In genomic region chr11:61447296-61447695, GRCm38 (mm10) we compare ENCODE assay signal across 17 mouse cellular contexts. TPM values are rescaled to one million over a fixed set of nuclear protein-coding genes. Genes with fewer than 3 reads are reported as not detected.
DNase-seq lines count a peak whose midpoint lies in the region; TF ChIP-seq lines count a peak whose summit lies in the region.
"Had no signal": no experiment of that assay in that cellular context is flagged by ENCODE, and none has a peak within 500 bp of the region (broad histone marks: within the 10 kb centered on the region; RNA-seq: fewer than 3 reads in every experiment).

No protein-coding gene starts in this region.

- in situ Hi-C loops in ES-E14 (cut with MboI; ENCODE audit: low sequenced_read_pairs in 2 of 2, unreplicated experiment in 2 of 2), result no loop called here

- H3K9me3 ChIP-seq in ES-E14 (ENCODE audit: control insufficient read depth, insufficient read depth, low read depth, low read length), result no peaks in the 10 kb centered on the region
- H3K9me3 ChIP-seq: heart, embryonic 15.5 days; neural tube, embryonic 15.5 days; stomach, embryonic 15.5 days had no signal

- H3K4me1 ChIP-seq in ES-E14 (ENCODE audit: control insufficient read depth in 2 of 2, insufficient read depth in 2 of 2, low read length in 2 of 2, poor library complexity in 1 of 2), result peaks cover 5 to 10% of the 10 kb centered on the region in 2 experiments; a peak in 1 of 4 replicates

- H3K36me3 ChIP-seq in ES-E14 (ENCODE audit: control insufficient read depth, insufficient read depth, low read length, poor library complexity, severe bottlenecking), result no peaks in the 10 kb centered on the region
- H3K36me3 ChIP-seq: heart, embryonic 15.5 days; neural tube, embryonic 15.5 days; stomach, embryonic 15.5 days had no signal

- TF ChIP-seq CTCF in layer of hippocampus, adult 2 months (conservative IDR thresholded peaks at IDR 0.05), result no peak

- no peak overlapping the region for H3K4me3 ChIP-seq in layer of hippocampus, adult 2 months
- H3K4me3 ChIP-seq in ES-E14 (ENCODE audit: insufficient read depth in 1 of 2, low read depth in 1 of 2, low read length in 2 of 2, poor library complexity in 1 of 2, severe bottlenecking in 1 of 2), result no peak overlapping the region
- H3K4me3 ChIP-seq: heart, embryonic 15.5 days; neural tube, embryonic 15.5 days; stomach, embryonic 15.5 days had no signal

- peak; percentile 52 to 56 for DNase-seq in cerebellum, postnatal 10 days
- DNase-seq in cerebellum, adult 18-20 months, result no peak
- no peak for DNase-seq in layer of hippocampus, adult 2 months (ENCODE audit: low spot score in 2 of 2)
- DNase-seq in layer of hippocampus, postnatal 10 days (ENCODE audit: low spot score in 2 of 2), result no peak
- peak; percentile 11 for DNase-seq in ES-E14 (ENCODE audit: low read depth, low spot score)
- DNase-seq in gastrocnemius, postnatal 25 days, result peak; percentile 39
- no peak for DNase-seq in adrenal gland, adult (ENCODE audit: inconsistent age in 2 of 2, low spot score in 1 of 2)
- no peak for DNase-seq in lung, postnatal 4 days
- DNase-seq: adrenal gland, adult 8-10 months; kidney, postnatal 4 days; liver, postnatal 0 days; right cerebral cortex, postnatal 14 days had no signal

- H3K27ac ChIP-seq in layer of hippocampus, adult 2 months, result peak overlapping the region; percentile 97
- H3K27ac ChIP-seq in ES-E14 (ENCODE audit: insufficient read depth, low read depth, low read length, poor library complexity, severe bottlenecking), result no peak overlapping the region
- H3K27ac ChIP-seq: heart, embryonic 15.5 days; neural tube, embryonic 15.5 days had no signal

- no peak overlapping the region for H3K9ac ChIP-seq in ES-E14 (ENCODE audit: insufficient read depth, low read depth, low read length, poor library complexity, severe bottlenecking)
- H3K9ac ChIP-seq: heart, embryonic 15.5 days; liver, postnatal 0 days; neural tube, embryonic 15.5 days; stomach, embryonic 15.5 days had no signal

TF ChIP-seq in ES-E14, 5 proteins besides CTCF, POLR2A, EP300 and RAD21:
- TF ChIP-seq CHD2 (IDR thresholded peaks at IDR 0.05; ENCODE audit: low read depth, low read length), result no peak
- TF ChIP-seq MAFK (IDR thresholded peaks at IDR 0.05; ENCODE audit: insufficient read depth, low read depth, low read length), result no peak
- TF ChIP-seq HCFC1 (IDR thresholded peaks at IDR 0.05; ENCODE audit: borderline replicate concordance, insufficient read depth, low read length), result no peak
- TF ChIP-seq ZC3H11A (IDR thresholded peaks at IDR 0.05; ENCODE audit: borderline replicate concordance, low read depth, low read length), result no peak
- no peak for TF ChIP-seq ZNF384 (IDR thresholded peaks at IDR 0.05; ENCODE audit: low read depth, low read length)

RNA-seq across cellular contexts. Expression of gene Rnf112, which starts 6.6 kb away (rescaled TPM):
- 100 to 1,000 TPM; 543 to 554 TPM for total RNA-seq in layer of hippocampus, adult 2 months (2021)
- total RNA-seq in layer of hippocampus, postnatal 10 days (2021), result 100 to 1,000 TPM; 201 to 230 TPM
- total RNA-seq in ES-E14 (2012; rRNA removed), result 0.58 and 1.2 TPM in 2 replicates
- under 1 TPM; 0.21 to 0.33 TPM for total RNA-seq in gastrocnemius, postnatal 25 days (2021)
- total RNA-seq: common myeloid progenitor, adult 5-6 weeks; liver, adult 2 months had no signal

RNA-seq across cellular contexts. Expression of gene Mfap4, which starts 37.9 kb away (rescaled TPM):
- total RNA-seq in layer of hippocampus, adult 2 months (2021), result 1 to 10 TPM; 4.8 to 5.0 TPM
- 10 to 100 TPM; 10.6 to 11.2 TPM for total RNA-seq in layer of hippocampus, postnatal 10 days (2021)
- 2.5 and 2.9 TPM in 2 replicates for total RNA-seq in ES-E14 (2012; rRNA removed)
- 10 to 100 TPM; 41.9 to 52.4 TPM for total RNA-seq in gastrocnemius, postnatal 25 days (2021)
- total RNA-seq: common myeloid progenitor, adult 5-6 weeks had no signal

RNA-seq across cellular contexts. Expression of gene Mapk7, which starts 46.9 kb away (rescaled TPM):
- 10 to 100 TPM; 26.2 to 28.5 TPM for total RNA-seq in layer of hippocampus, adult 2 months (2021)
- 10 to 100 TPM; 46.0 to 51.1 TPM for total RNA-seq in layer of hippocampus, postnatal 10 days (2021)
- total RNA-seq in ES-E14 (2012; rRNA removed), result 24.8 and 25.3 TPM in 2 replicates
- total RNA-seq in gastrocnemius, postnatal 25 days (2021), result 1 to 10 TPM; 3.2 to 4.5 TPM

RNA-seq across cellular contexts. Expression of gene B9d1, which starts 57.6 kb away (rescaled TPM):
- total RNA-seq in layer of hippocampus, adult 2 months (2021), result 10 to 100 TPM; 47.4 to 47.9 TPM
- total RNA-seq in layer of hippocampus, postnatal 10 days (2021), result 10 to 100 TPM; 30.8 to 34.2 TPM
- 84.7 and 108 TPM in 2 replicates for total RNA-seq in ES-E14 (2012; rRNA removed)
- total RNA-seq in gastrocnemius, postnatal 25 days (2021), result 1 to 10 TPM; 5.5 to 7.4 TPM

Comparison
In these comparisons a context has a peak if more than half of its experiments do, and no peak if none do; other contexts are left out.
1. DNase-seq: peak in cerebellum, postnatal 10 days (2 of 2), ES-E14 (single experiment) and gastrocnemius, postnatal 25 days (single experiment); none in cerebellum, adult 18-20 months (0 of 2), layer of hippocampus, adult 2 months (0 of 2), layer of hippocampus, postnatal 10 days (0 of 2), adrenal gland, adult (0 of 2) and lung, postnatal 4 days (0 of 2).
2. RNA of gene Rnf112, which starts 6.6 kb away (total RNA-seq): 543 to 554 TPM in layer of hippocampus, adult 2 months and 201 to 230 TPM in layer of hippocampus, postnatal 10 days; 0.58 to 1.2 TPM in ES-E14 and 0.21 to 0.33 TPM in gastrocnemius, postnatal 25 days; every median in the first group is over 10 times any median in the second.